8 mouse cellular contexts compared by ENCODE assay signal in the genomic region with DNA sequence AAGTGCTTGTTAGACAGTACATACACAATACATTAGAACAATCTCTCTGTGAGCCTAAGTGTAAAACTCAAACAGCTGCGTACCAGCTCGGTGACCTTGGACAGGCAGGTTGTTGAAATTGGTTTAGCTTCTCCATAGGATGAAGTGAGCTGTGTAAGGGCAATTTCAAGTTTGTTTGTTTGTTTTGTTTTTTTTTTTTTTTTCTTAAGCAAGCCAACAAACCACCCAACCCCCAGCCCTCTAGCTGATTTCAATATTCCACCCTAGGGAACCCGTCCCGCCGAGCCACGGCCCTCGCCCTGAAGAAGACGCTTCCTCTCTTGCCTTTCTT. TPM values are rescaled to one million over a fixed set of nuclear protein-coding genes. Genes with fewer than 3 reads are reported as not detected.
A peak's percentile ranks its signal among the peaks of the same experiment; 100 is the strongest.
DNase-seq lines count a peak whose midpoint lies in the region; ATAC-seq and TF ChIP-seq lines count a peak whose summit lies in the region.

No protein-coding gene starts in this region.

- H3K4me1 ChIP-seq in erythroblast, embryonic 14.5 days (ENCODE audit: control insufficient read depth), result peaks cover 32% of the 10 kb centered on the region
- peaks cover 10% of the 10 kb centered on the region for H3K4me1 ChIP-seq in limb, embryonic 14.5 days (ENCODE audit: control insufficient read depth, insufficient read depth, low read length)
- H3K4me1 ChIP-seq in stomach, embryonic 16.5 days (ENCODE audit: control insufficient read depth, insufficient read depth, low read length), result peaks cover 12% of the 10 kb centered on the region

- no peak overlapping the region for H3K27ac ChIP-seq in limb, embryonic 14.5 days (replicated peaks; ENCODE audit: low read depth, low read length)
- no peak overlapping the region for H3K27ac ChIP-seq in stomach, embryonic 16.5 days (ENCODE audit: low read length)

- H3K4me2 ChIP-seq in limb, embryonic 14.5 days (replicated peaks; ENCODE audit: low read depth, low read length, severe bottlenecking), result peak overlapping the region; percentile 86
- peak overlapping the region; percentile 72 for H3K4me2 ChIP-seq in stomach, embryonic 16.5 days (ENCODE audit: low read depth, low read length)

- H3K27me3 ChIP-seq in erythroblast, embryonic 14.5 days (ENCODE audit: control insufficient read depth), result peaks cover 7% of the 10 kb centered on the region
- no peaks in the 10 kb centered on the region for H3K27me3 ChIP-seq in limb, embryonic 14.5 days (ENCODE audit: control insufficient read depth, insufficient read depth, low read length)
- H3K27me3 ChIP-seq in stomach, embryonic 16.5 days (ENCODE audit: control insufficient read depth, insufficient read depth, low read length), result no peaks in the 10 kb centered on the region

- no peak overlapping the region for H3K9ac ChIP-seq in limb, embryonic 14.5 days (ENCODE audit: low read depth, low read length, severe bottlenecking)
- no peak overlapping the region for H3K9ac ChIP-seq in stomach, embryonic 16.5 days (ENCODE audit: low read length)

- H3K9me3 ChIP-seq in erythroblast, embryonic 14.5 days (ENCODE audit: control insufficient read depth, low read length), result peaks cover 8% of the 10 kb centered on the region
- H3K9me3 ChIP-seq in limb, embryonic 14.5 days (ENCODE audit: control insufficient read depth, low read length), result no peaks in the 10 kb centered on the region
- 0 out of 2 replicates have a peak, but pooled peaks cover 4% of the 10 kb centered on the region for H3K9me3 ChIP-seq in stomach, embryonic 16.5 days (replicated peaks; ENCODE audit: control insufficient read depth, low read length)

- no peak for TF ChIP-seq POLR2A in limb, embryonic 14.5 days (IDR thresholded peaks at IDR 0.05; ENCODE audit: borderline replicate concordance, extremely low read depth, insufficient read depth, insufficient read length)

- H3K4me3 ChIP-seq in erythroblast, embryonic 14.5 days (replicated peaks), result peak overlapping the region; percentile 76
- H3K4me3 ChIP-seq in limb, embryonic 14.5 days (replicated peaks; ENCODE audit: low read length), result peak overlapping the region; percentile 61
- H3K4me3 ChIP-seq in stomach, embryonic 16.5 days (replicated peaks; ENCODE audit: low read length), result peak overlapping the region; percentile 64

- peak; percentile 11 for DNase-seq in retina, embryonic 14.5 days (ENCODE audit: low spot score)
- DNase-seq in retina, postnatal 1 day, result no peak
- DNase-seq in limb, embryonic 14.5 days (ENCODE audit: low spot score), result no peak
- no peak for DNase-seq in cerebellum, adult 8-10 months
- DNase-seq in kidney, adult 18-20 months, result no peak

- H3K36me3 ChIP-seq in erythroblast, embryonic 14.5 days (ENCODE audit: control insufficient read depth), result no peaks in the 10 kb centered on the region
- H3K36me3 ChIP-seq in limb, embryonic 14.5 days (ENCODE audit: control insufficient read depth, insufficient read depth, low read length), result no peaks in the 10 kb centered on the region
- no peaks in the 10 kb centered on the region for H3K36me3 ChIP-seq in stomach, embryonic 16.5 days (ENCODE audit: control insufficient read depth, insufficient read depth, low read length)

- WGBS in limb, embryonic 14.5 days, result 21% methylated on average over 8 of the region's 8 CpGs
- WGBS in stomach, embryonic 16.5 days, result 17% methylated on average over 8 of the region's 8 CpGs

- ATAC-seq in erythroblast, adult 5-6 weeks (replicated peaks; ENCODE audit: low FRiP score, poor library complexity, severe bottlenecking), result no peak
- ATAC-seq in limb, embryonic 14.5 days (ENCODE audit: low FRiP score, low read depth), result no peak
- ATAC-seq in stomach, embryonic 16.5 days (ENCODE audit: insufficient read depth, low FRiP score), result no peak

RNA-seq across cellular contexts. Expression of a gene that starts 0.4 kb away (rescaled TPM):
- polyA plus RNA-seq in erythroblast, embryonic 14.5 days (2012), result 0.03 and 0.16 TPM in 2 replicates
- total RNA-seq in erythroblast, adult 5-6 weeks (2015; ENCODE audit: low replicate concordance), result 16.1 and 30.1 TPM in 2 replicates
- total RNA-seq in erythroblast, adult 5-6 weeks (2017; ENCODE audit: low replicate concordance), result 10.3 and 16.4 TPM in 2 replicates
- polyA plus RNA-seq in limb, embryonic 14.5 days (2012; rRNA removed), result 13.5 and 16.5 TPM in 2 replicates
- 10.0 and 12.5 TPM in 2 replicates for polyA plus RNA-seq in limb, embryonic 14.5 days (2014; fragmentation: Nextera tagmentation; extraction: Ambion mirVana)
- 10.8 TPM in 2 replicates for polyA plus RNA-seq in stomach, embryonic 16.5 days (2015; fragmentation: Nextera tagmentation; extraction: Ambion mirVana)
